Mouse (Mus musculus): Measurements from ENCODE around the gene Cep131. TPM values are rescaled to one million over a fixed set of nuclear protein-coding genes. Genes with fewer than 3 reads are reported as not detected.

Gene Cep131
- total RNA-seq (2021) = 10 to 100 TPM; 37.1 to 38.2 TPM

GRCm38 (mm10) chr11:120086702-120087152, at the start of gene Cep131:
Gene Cep131 (minus strand): TSS chr11:120086827.
- peak; percentile 97 to 98 for DNase-seq (ENCODE audit: extremely low spot score in 1 of 2, low spot score in 2 of 2)
- intact Hi-C loops (cut with DNase I) = loop anchor here (5.0 kb wide), 1 partner anchor 74 kb away; no protein-coding TSS in a partner anchor

GRCm38 (mm10) chr11:120136195-120136594, 49.6 kb upstream of the Cep131 start:
- DNase-seq (ENCODE audit: extremely low spot score in 1 of 2, low spot score in 2 of 2) = no peak
- intact Hi-C loops (cut with DNase I) = no loop called here

GRCm38 (mm10) chr11:120134847-120135530, 48.4 kb upstream of the Cep131 start:
- intact Hi-C loops (cut with DNase I) = no loop called here
- no peak for DNase-seq (ENCODE audit: extremely low spot score in 1 of 2, low spot score in 2 of 2)

GRCm38 (mm10) chr11:120134148-120134547, 47.5 kb upstream of the Cep131 start:
- intact Hi-C loops (cut with DNase I) = no loop called here
- no peak for DNase-seq (ENCODE audit: extremely low spot score in 1 of 2, low spot score in 2 of 2)

GRCm38 (mm10) chr11:120129281-120129680, 42.7 kb upstream of the Cep131 start:
- intact Hi-C loops (cut with DNase I) = no loop called here

GRCm38 (mm10) chr11:120126845-120127244, 40.2 kb upstream of the Cep131 start:
- DNase-seq (ENCODE audit: extremely low spot score in 1 of 2, low spot score in 2 of 2) = no peak
- intact Hi-C loops (cut with DNase I) = no loop called here

More at GRCm38 (mm10) chr11:120129281-120129680, 42.7 kb upstream of the Cep131 start:
- DNase-seq (ENCODE audit: extremely low spot score in 1 of 2, low spot score in 2 of 2) = no peak

GRCm38 (mm10) chr11:120122126-120122525, 35.5 kb upstream of the Cep131 start:
- no peak for DNase-seq (ENCODE audit: extremely low spot score in 1 of 2, low spot score in 2 of 2)
- intact Hi-C loops (cut with DNase I) = no loop called here

GRCm38 (mm10) chr11:120120642-120121420, 34.2 kb upstream of the Cep131 start:
- intact Hi-C loops (cut with DNase I) = no loop called here

GRCm38 (mm10) chr11:120119936-120120541, 33.4 kb upstream of the Cep131 start:
- intact Hi-C loops (cut with DNase I) = loop anchor here (10.0 kb wide), 1 partner anchor 255 kb away; the partner anchor contains the start of gene Faap100
- DNase-seq (ENCODE audit: extremely low spot score in 1 of 2, low spot score in 2 of 2) = no peak

More at GRCm38 (mm10) chr11:120120642-120121420, 34.2 kb upstream of the Cep131 start:
- DNase-seq (ENCODE audit: extremely low spot score in 1 of 2, low spot score in 2 of 2) = peak; percentile 66 to 84

GRCm38 (mm10) chr11:120119108-120119507, 32.5 kb upstream of the Cep131 start:
- intact Hi-C loops (cut with DNase I) = loop anchor here (10.0 kb wide), 1 partner anchor 256 kb away; the partner anchor contains the start of gene Faap100
- DNase-seq (ENCODE audit: extremely low spot score in 1 of 2, low spot score in 2 of 2) = no peak

GRCm38 (mm10) chr11:120117626-120118025, 31.0 kb upstream of the Cep131 start:
- intact Hi-C loops (cut with DNase I) = loop anchor here (10.0 kb wide), 1 partner anchor 257 kb away; the partner anchor contains the start of gene Faap100
- DNase-seq (ENCODE audit: extremely low spot score in 1 of 2, low spot score in 2 of 2) = no peak

GRCm38 (mm10) chr11:120114488-120115215, 28.0 kb upstream of the Cep131 start:
- intact Hi-C loops (cut with DNase I) = loop anchor here (5.0 to 10.0 kb wide), 2 partner anchors 193 to 260 kb away; partner anchors contain the start of gene Faap100
- DNase-seq (ENCODE audit: extremely low spot score in 1 of 2, low spot score in 2 of 2) = no peak

- intact Hi-C loops (cut with DNase I) = loop anchor here (5.0 to 10.0 kb wide), 2 partner anchors 195 to 263 kb away; partner anchors contain the start of gene Faap100
- DNase-seq (ENCODE audit: extremely low spot score in 1 of 2, low spot score in 2 of 2) = no peak
These were observed 25.5 kb upstream of the Cep131 start for GRCm38 (mm10) chr11:120112136-120112535.

GRCm38 (mm10) chr11:120111033-120111432, 24.4 kb upstream of the Cep131 start:
- peak; percentile 33 to 57 for DNase-seq (ENCODE audit: extremely low spot score in 1 of 2, low spot score in 2 of 2)
- intact Hi-C loops (cut with DNase I) = loop anchor here (5.0 to 10.0 kb wide), 2 partner anchors 196 to 264 kb away; partner anchors contain the start of gene Faap100

- intact Hi-C loops (cut with DNase I) = loop anchor here (5.0 to 10.0 kb wide), 2 partner anchors 197 to 264 kb away; partner anchors contain the start of gene Faap100
- no peak for DNase-seq (ENCODE audit: extremely low spot score in 1 of 2, low spot score in 2 of 2)
These were observed 23.9 kb upstream of the Cep131 start for GRCm38 (mm10) chr11:120110554-120110953.

- no peak for DNase-seq (ENCODE audit: extremely low spot score in 1 of 2, low spot score in 2 of 2)
- intact Hi-C loops (cut with DNase I) = loop anchor here (5.0 to 10.0 kb wide), 2 partner anchors 198 to 265 kb away; partner anchors contain the start of gene Faap100
These were observed 23.1 kb upstream of the Cep131 start for GRCm38 (mm10) chr11:120109558-120110210.

- DNase-seq (ENCODE audit: extremely low spot score in 1 of 2, low spot score in 2 of 2) = no peak
- intact Hi-C loops (cut with DNase I) = no loop called here
These were observed 21.2 kb upstream of the Cep131 start for GRCm38 (mm10) chr11:120107796-120108195.

- no peak for DNase-seq (ENCODE audit: extremely low spot score in 1 of 2, low spot score in 2 of 2)
- intact Hi-C loops (cut with DNase I) = no loop called here
These were observed 20.4 kb upstream of the Cep131 start for GRCm38 (mm10) chr11:120107026-120107425.

All from left cerebral cortex, postnatal 10 days (tissue).